Mouse (Mus musculus) spleen, embryonic (tissue): ENCODE results near the gene Ankrd55.

Experiments used
- CTCF ChIA-PET: fragments of 350-600 bp; sonication (Branson Sonifier 250); formaldehyde crosslinking; loops from one replicate; lab custom pipeline; 2022; lab: Charles Lee

Ankrd55 gene

GRCm38 (mm10) chr13:112342971-112343627 lies 54.8 kb downstream of the Ankrd55 start:
- CTCF ChIA-PET = no interaction called here

DNA sequence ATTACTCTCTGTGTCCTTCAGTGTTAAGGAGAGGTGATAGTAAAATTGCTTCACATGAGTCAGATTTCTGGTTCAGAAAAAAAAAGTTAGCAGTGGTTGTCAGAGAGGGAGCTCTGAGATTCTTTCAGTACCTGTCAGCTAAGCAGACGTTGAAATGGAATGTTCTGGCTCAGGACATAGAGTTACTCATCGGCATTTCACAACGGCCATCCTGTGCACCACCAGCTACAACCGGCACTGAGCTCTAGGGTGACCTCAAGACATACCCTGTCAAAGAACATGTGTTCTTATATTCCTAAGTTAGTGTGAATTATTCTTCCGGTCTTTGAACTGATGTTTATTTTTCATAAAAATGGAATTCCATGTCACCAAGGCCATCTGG lies 55.4 kb downstream of the Ankrd55 start:
- CTCF ChIA-PET = interaction anchor here (0.6 kb wide), 1 partner anchor 157 kb away, joined by 8 read pairs; no protein-coding TSS in a partner anchor

GRCm38 (mm10) chr13:112344270-112344864 lies 56.1 kb downstream of the Ankrd55 start:
- CTCF ChIA-PET = interaction anchor here (0.7 kb wide), 1 partner anchor 679 kb away, joined by 3 read pairs; no protein-coding TSS in a partner anchor

- CTCF ChIA-PET = no interaction called here
Measured at GRCm38 (mm10) chr13:112345542-112345941, 57.3 kb downstream of the Ankrd55 start.

DNA sequence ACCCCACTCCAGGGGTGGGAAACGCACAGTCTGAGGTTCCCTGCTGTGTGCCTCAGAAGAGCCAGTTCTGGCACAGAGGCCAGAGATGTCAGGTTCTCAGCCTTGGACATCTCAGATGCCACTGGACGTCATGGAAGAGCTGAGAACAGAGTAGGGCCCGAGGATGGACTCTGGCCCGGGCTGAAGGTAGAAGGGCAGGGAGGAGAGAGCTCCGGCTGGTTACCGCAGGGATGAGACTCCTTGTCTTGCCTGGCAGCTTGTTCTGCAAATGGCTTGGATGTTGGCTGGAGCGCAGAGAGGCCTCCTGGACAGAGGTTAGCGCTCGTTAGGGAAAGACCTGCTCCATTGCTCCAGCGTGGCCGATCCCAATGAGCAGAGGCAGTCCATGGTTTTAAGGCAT lies 57.8 kb downstream of the Ankrd55 start:
- CTCF ChIA-PET = interaction anchor here (0.5 kb wide), 1 partner anchor 186 kb away, joined by 3 read pairs; no protein-coding TSS in a partner anchor

DNA sequence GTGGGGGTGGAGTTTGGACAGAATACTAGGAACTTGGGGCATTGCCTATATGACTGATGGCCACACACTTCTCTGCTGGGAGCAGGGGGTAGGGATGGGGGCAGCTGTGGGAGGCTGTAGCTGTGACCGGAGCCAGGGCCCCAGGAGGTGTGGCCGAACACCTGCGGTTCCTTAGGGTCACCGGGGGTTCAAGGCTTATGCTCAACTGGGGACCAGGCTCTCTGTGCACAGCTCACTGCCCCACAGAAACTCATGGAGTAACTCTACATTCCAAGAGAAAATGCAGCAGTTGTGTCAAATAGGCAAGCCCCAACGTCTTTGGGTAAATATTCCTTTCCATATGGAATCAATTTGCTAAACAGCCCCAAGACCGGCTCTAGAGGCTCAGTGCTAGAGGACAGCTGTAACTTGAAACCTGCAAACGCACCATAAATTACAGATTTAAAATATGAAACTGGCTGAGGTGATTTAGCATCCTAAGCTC lies 58.5 kb downstream of the Ankrd55 start:
- CTCF ChIA-PET = interaction anchor here (0.5 kb wide), 1 partner anchor 185 kb away, joined by 3 read pairs; no protein-coding TSS in a partner anchor

GRCm38 (mm10) chr13:112348250-112348649 lies 60.0 kb downstream of the Ankrd55 start:
- CTCF ChIA-PET = interaction anchor here (0.5 kb wide), 1 partner anchor 22 kb away, joined by 10 read pairs; no protein-coding TSS in a partner anchor

DNA sequence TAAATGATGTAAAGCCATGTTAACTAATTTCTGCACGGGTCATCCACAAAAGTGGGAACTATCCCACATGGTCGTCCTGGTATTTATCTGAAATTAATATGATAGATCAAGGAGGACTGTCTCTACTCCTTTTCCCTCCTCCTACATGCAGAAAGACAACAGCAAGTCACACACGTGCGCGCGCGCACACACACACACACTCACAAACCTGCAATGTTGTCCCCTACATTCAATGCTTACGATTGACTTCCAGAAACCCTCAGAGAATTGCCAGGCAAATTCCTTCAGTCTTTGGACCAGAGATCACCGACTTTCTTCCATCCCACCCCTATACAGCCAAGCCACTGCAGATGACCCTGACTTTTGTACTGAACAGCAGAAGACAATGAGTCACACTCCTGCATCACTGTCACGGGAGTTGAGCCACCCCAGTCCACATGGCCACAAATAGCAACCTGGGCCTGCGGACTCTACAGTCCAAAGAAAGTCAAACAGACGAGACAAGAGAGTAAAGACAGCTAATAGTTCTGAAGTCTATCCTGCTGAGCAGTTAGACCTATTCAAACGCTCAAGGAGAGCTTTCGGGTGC lies 60.7 kb downstream of the Ankrd55 start:
- CTCF ChIA-PET = interaction anchor here (0.5 to 0.6 kb wide), 4 partner anchors 25 to 563 kb away, joined by 3 to 4 read pairs (median 3); no protein-coding TSS in a partner anchor

GRCm38 (mm10) chr13:112349500-112349899 lies 61.2 kb downstream of the Ankrd55 start:
- CTCF ChIA-PET = interaction anchor here (0.6 kb wide), 3 partner anchors 24 to 562 kb away, joined by 3 to 4 read pairs (median 3); no protein-coding TSS in a partner anchor

DNA sequence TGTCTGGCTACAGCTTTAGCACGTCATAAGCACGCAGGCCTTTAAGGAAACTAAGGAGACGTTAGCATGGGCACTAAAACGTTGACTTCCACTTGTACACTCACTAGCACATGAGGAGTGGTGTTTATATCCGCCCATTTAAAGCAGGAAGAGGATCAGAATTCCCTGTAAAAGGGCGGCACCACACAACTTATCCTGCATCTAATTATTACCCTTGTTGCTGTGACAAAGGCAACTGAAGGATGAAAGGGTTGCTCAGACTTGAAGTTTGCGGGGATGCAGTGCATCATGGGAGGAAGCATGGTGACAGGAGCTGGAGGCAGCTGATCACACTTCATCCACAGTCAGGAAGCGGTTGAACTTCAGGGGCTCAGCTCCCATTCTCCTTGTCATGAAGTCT lies 63.7 kb downstream of the Ankrd55 start:
- CTCF ChIA-PET = no interaction called here

- CTCF ChIA-PET = interaction anchor here (1.1 kb wide), 1 partner anchor 44 kb away, joined by 13 read pairs; no protein-coding TSS in a partner anchor
Measured at GRCm38 (mm10) chr13:112354109-112354867, 66.0 kb downstream of the Ankrd55 start.

GRCm38 (mm10) chr13:112354958-112355357 lies 66.7 kb downstream of the Ankrd55 start:
- CTCF ChIA-PET = interaction anchor here (1.1 kb wide), 1 partner anchor 43 kb away, joined by 13 read pairs; no protein-coding TSS in a partner anchor

DNA sequence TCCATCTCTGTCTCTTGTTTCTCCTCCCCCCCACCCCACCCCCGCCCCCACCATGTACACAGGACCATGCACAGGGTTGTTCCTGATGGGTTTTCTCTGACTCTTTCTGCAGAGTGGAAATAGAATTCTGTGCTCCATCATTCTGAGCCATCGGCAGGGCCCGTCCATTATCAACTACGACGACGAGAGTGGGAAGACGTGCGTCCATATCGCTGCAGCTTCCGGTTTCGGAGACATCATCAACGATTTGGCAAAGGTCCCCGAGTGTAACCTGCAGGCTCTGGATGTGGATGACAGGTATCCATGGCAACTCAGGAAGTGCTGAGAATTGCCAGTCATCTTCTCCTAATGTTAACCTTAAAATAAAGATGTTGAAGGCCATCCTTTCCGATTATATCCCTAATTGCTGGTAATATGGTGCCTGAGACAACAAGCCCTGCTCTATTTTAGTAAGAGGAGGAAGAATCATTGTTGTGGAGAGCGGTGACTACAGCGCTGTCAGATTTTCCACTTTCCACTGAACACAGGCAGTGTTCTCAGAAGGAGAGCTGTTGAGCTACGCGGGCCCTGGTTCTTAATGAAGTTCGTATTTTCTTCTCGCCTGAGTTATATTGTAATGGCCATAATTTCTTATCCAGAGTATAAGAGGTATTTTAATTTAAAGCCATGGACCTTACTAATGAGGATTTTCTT lies 67.7 kb downstream of the Ankrd55 start:
- CTCF ChIA-PET = no interaction called here

DNA sequence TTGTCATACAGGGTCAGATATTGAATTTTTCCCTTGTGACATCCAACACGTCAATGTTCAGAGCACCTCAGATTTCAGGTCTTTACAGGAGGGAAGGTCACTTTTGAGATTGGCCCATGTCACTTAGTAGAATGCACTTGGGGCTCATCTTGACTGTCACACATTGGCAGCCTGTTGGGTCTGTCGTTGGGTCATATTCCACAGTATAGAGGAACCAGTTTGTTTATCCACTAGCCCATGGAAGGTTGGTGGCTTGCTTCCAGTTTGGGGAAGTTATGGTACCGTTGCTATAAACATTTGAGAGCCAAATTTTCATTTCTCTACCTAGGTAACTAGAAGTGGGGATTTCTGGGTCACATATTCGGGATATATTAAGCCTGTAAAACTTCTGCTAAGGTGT lies 73.3 kb downstream of the Ankrd55 start:
- CTCF ChIA-PET = no interaction called here

GRCm38 (mm10) chr13:112363218-112363617 lies 75.0 kb downstream of the Ankrd55 start:
- CTCF ChIA-PET = no interaction called here

DNA sequence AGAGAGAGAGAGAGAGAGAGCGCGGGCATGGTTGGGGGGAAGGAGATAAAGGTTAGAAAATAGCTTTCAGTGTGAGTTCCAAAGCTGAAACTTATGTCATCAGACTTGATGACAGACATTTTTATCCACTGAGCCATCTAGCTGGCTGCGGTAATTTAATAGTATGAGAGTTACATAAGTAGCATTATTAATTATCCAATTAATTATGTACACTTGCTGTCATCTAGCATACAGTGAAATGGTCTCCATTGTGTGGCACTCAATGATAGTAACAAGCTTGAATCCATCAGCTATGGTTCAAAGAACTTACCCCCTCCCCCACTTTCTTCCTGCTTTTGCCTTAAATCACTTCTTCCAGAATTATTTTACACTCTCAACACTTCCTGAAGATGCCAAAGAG lies 75.5 kb downstream of the Ankrd55 start:
- CTCF ChIA-PET = interaction anchor here (0.6 kb wide), 1 partner anchor 167 kb away, joined by 6 read pairs; no protein-coding TSS in a partner anchor

DNA sequence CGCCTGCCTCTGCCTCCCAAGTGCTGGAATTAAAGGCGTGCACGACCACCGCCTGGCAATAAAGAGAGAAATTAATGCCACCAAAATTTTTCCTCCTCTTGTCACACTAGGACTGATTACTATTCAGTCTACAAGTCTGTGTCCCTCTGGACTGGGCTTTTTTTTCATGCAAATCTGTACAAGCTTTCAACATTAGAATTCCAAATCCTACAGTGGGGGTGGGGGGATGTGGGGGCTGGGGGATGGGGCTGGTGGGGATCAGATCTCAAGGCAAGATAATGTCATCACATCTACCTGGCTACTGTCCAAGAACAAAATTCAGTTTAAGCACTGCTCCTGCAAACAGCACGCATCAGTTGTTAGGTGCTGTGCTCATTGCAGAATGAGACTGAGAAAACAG lies 76.4 kb downstream of the Ankrd55 start:
- CTCF ChIA-PET = interaction anchor here (0.7 kb wide), 1 partner anchor 18 kb away, joined by 3 read pairs; no protein-coding TSS in a partner anchor

DNA sequence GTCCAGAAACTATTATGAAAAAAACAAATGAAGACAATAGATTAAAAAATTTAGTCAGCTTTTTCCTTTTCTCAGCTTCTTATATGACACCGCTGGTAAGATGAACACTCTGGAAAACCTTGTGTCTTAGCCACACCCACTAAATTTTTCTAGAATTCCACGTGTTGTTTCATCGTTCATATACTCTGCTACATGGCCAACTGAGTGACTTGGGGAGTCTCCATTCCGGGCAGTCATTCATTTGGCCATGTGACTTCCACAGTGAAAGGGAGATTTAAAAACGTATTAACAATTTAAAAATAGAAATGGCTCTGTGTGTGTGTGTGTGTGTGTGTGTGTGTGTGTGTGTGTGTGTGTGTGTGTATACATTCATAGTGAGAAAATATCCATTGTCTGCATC lies 77.1 kb downstream of the Ankrd55 start:
- CTCF ChIA-PET = interaction anchor here (0.6 to 0.9 kb wide), 2 partner anchors 11 to 106 kb away, joined by 4 to 6 read pairs; no protein-coding TSS in a partner anchor

DNA sequence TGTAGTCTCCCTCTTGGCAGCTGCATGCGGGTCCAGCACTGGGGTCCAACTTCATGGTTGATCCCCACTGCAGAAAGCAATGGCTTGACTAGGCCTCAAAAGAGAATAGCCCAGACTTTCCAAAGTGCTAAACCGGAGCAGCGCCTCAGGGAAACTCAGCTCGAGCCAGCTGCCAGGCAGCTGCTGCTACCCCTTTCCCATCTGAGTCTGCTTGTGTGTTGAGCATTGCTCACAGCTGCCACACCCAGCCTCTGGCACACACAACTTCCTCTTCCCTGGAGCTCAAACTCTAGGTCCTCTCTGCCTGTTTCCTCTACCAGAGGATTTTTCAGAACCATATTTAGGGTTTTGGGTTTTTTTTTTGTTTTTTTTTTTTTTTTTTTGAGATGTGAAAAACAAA lies 77.5 kb downstream of the Ankrd55 start:
- CTCF ChIA-PET = interaction anchor here (0.6 to 0.9 kb wide), 2 partner anchors 11 to 106 kb away, joined by 4 to 6 read pairs; no protein-coding TSS in a partner anchor
